Mouse (Mus musculus) heart, postnatal 0 days (tissue): Measurements from ENCODE around the gene Gpatch2. TPM values are rescaled to one million over a fixed set of nuclear protein-coding genes. Genes with fewer than 3 reads are reported as not detected.

Source experiments
- ATAC-seq: fragments of 200-750 bp; cut with Nextera tagmentation; 2 replicates; pipeline ENCODE4 v1.8.0; 2017; ENCODE audit warnings: low read depth, moderate number of reproducible peaks, moderate library complexity; ENCODE audit not compliant: insufficient read depth
- DNase-seq: peaks from one replicate; pipeline ENCODE4 v3.0.0-alpha.2; 2016; ENCODE audit warnings: low spot score
- H3K27ac ChIP-seq: fragments of 300-500 bp; sonication (generic); 2 replicates; pipeline ENCODE4 v1.5.1; 2014; ENCODE audit warnings: low read depth, mild to moderate bottlenecking
- H3K27me3 ChIP-seq: fragments of 300-500 bp; sonication (generic); 2 replicates; pipeline ENCODE4 v1.6.1; 2014; ENCODE audit warnings: low read length, mixed read lengths; ENCODE audit not compliant: control insufficient read depth, insufficient read depth
- H3K36me3 ChIP-seq: fragments of 300-500 bp; sonication (generic); replicated peaks from 2 replicates; pipeline ENCODE4 v1.6.1; 2014; ENCODE audit warnings: low read length, mixed read lengths; ENCODE audit not compliant: control insufficient read depth, insufficient read depth
- H3K4me1 ChIP-seq: fragments of 300-500 bp; sonication (generic); 2 replicates; pipeline ENCODE4 v1.6.1; 2014; ENCODE audit warnings: antibody characterized with exemption; ENCODE audit not compliant: control insufficient read depth, insufficient read depth
- H3K4me2 ChIP-seq: fragments of 300-500 bp; sonication (generic); 2 replicates; pipeline ENCODE4 v1.6.1; 2014; ENCODE audit warnings: low read depth, mild to moderate bottlenecking, low read length, moderate library complexity
- H3K4me3 ChIP-seq: fragments of 300-500 bp; sonication (generic); 2 replicates; pipeline ENCODE4 v1.5.1; 2014; ENCODE audit warnings: low read depth, low read length
- H3K9ac ChIP-seq: fragments of 300-500 bp; sonication (generic); replicated peaks from 2 replicates; pipeline ENCODE4 v1.6.1; 2014; ENCODE audit warnings: low read depth, low read length, mixed read lengths
- H3K9me3 ChIP-seq: fragments of 300-500 bp; sonication (generic); replicated peaks from 2 replicates; pipeline ENCODE4 v1.6.1; 2016; ENCODE audit warnings: low read length; ENCODE audit not compliant: control insufficient read depth
- CTCF ChIP-seq: IDR thresholded peaks from 2 replicates; pipeline ENCODE4 v1.5.1; 2016; ENCODE audit warnings: antibody characterized with exemption, control low read depth, low read depth
- EP300 ChIP-seq: IDR thresholded peaks from 2 replicates; pipeline ENCODE4 v1.6.1; 2016; ENCODE audit warnings: antibody characterized with exemption, low read depth
- WGBS: fragments of 180-500 bp; shearing (Covaris S2); extraction: QIAGEN DNeasy Blood & Tissue Kit; methylation state at CpG from one replicate; pipeline ENCODE4 v1.1.7; 2014; 5-methylcytosine and 5-hydroxymethylcytosine counted together
- polyA plus RNA-seq: library from polyadenylated mRNA; unstranded; fragments of >200 nt; fragmentation: Nextera tagmentation; extraction: Ambion mirVana; gene quantifications from 2 replicates; pipeline ENCODE4 v1.2.1, GENCODE M21; 2015
- total RNA-seq: library from RNA; depleted of rRNA; stranded (reverse); fragments of >200 nt; gene quantifications from 2 replicates; pipeline ENCODE4 v1.2.3, GENCODE M21; 2014; ENCODE audit warnings: low replicate concordance; rRNA removed

Gene Gpatch2
- 9.2 and 11.8 TPM in 2 replicates for total RNA-seq
- polyA plus RNA-seq: 6.9 and 7.4 TPM in 2 replicates

DNA sequence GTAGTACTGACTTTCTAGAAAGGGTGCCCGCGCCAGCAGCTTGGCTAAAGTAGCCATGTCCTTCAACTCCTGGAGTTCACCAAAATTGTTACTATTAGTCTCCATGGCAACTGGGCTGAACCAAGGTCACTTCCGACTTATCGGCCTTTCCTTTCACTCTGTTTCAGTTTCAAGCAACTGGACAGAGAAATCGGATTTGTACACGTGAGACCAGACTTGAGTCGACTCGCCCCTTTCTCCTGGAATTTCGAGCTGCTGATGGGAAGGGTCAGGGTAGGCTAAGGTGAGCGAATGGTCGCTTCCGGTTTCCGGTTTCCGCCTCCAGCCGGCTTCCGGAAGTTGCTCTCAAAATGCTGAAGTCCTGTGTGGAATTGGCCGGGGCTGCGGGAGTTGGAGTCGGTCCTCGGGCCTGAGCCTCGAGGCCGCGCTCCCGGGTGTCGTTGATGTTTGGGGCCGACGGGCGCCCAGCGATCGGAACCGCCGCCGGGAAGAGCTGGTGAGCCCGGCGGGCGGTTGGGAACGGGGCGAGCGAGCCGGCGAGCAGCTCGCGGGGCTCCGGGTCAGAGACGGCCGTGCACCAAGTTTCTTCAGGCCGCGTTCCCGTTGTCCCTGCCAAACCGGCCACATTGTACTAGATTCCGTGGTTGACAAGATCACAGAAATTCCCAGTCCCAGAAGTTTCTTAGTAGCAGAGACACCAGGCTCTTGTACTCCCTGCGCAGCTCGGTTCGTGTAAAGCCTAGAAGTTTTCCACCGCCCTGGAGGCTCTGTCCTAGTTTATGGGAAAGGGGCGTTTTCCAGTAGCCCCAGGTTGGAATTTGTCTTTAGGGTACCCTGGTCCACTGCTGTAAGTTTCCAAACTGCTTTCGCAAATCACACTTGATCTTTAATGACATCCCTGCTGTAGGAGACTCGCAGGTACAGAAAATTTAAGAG is at the start of gene Gpatch2, which contains the start of gene Spata17:
Gene Gpatch2 (plus strand): TSS at position 328 of the 936 bp plus-strand sequence.
Gene Spata17 (minus strand): TSS at position 285 of the 936 bp plus-strand sequence.
- Histone ChIP-seq H3K27me3 (no peaks in the 10 kb centered on the region), H3K4me2 (peak within 1 kb of the TSS; percentile 75), H3K27ac (peak within 1 kb of the TSS; percentile 86), H3K36me3 (no peaks in the 10 kb centered on the region), H3K4me1 (no peaks in the 10 kb centered on the region), H3K9ac (peak within 1 kb of the TSS; percentile 90), H3K9me3 (no peaks in the 10 kb centered on the region), H3K4me3 (peak within 1 kb of the TSS; percentile 89)
- DNase-seq: peak; percentile 86
- ATAC-seq: peak; percentile 95
- 1% methylated on average over 58 of the region's 58 CpGs for WGBS
- TF ChIP-seq EP300 (no peak), CTCF (no peak)

DNA sequence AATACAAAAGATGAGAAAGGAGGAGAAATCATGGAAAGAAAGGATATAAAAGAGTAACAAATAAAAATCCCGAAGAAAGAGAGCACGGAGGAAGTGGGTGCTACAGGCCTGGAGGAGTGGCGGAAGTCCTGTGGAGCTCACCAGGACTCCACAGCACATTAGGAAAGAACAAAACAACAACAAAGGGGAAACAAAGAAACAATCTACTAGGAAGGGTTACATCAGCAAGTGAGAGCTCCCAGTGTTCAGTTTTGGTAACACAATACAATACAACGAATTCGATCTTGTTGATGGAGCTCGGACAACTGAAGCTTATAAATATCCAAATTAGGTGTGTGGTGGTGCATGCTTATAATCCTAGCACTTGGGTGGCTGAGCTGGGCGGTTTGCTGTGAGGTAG is 45.7 kb upstream of the Gpatch2 start:
- Histone ChIP-seq H3K27ac (no peak overlapping the region), H3K4me1 (no peaks in the 10 kb centered on the region), H3K4me3 (no peak overlapping the region), H3K27me3 (no peaks in the 10 kb centered on the region), H3K9me3 (no peaks in the 10 kb centered on the region), H3K36me3 (no peaks in the 10 kb centered on the region), H3K4me2 (no peak overlapping the region), H3K9ac (no peak overlapping the region)
- TF ChIP-seq CTCF (no peak), EP300 (no peak)
- DNase-seq: no peak
- ATAC-seq: no peak
- 65% methylated on average over 7 of the region's 7 CpGs for WGBS

DNA sequence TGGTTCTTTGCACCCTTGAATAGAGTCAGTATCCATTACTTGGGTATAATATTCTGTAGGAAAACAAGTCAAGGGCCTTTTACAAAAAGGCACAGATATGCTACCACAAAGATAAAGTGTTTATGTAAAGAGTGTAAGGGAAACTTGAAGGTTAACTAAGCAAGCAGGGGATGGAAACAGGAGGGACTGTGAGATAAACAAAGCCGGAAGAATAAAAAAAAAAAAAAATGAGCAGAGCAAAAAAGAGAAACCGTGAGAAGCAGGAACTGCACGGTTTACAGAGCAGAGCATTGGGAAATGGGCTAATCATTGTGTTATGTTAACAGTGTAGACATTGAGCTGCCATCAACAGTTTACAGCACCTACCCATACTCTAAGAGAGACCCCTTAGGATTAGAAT is 44.9 kb upstream of the Gpatch2 start:
- H3K27me3 ChIP-seq: no peaks in the 10 kb centered on the region
- H3K9me3 ChIP-seq: no peaks in the 10 kb centered on the region
- no peak for DNase-seq
- H3K9ac ChIP-seq: no peak overlapping the region
- H3K27ac ChIP-seq: no peak overlapping the region
- H3K4me3 ChIP-seq: no peak overlapping the region
- no peak for ATAC-seq
- TF ChIP-seq CTCF: no peak
- TF ChIP-seq EP300: no peak
- H3K36me3 ChIP-seq: no peaks in the 10 kb centered on the region
- no peaks in the 10 kb centered on the region for H3K4me1 ChIP-seq
- WGBS: 44% methylated on average over 3 of the region's 3 CpGs
- H3K4me2 ChIP-seq: no peak overlapping the region

DNA sequence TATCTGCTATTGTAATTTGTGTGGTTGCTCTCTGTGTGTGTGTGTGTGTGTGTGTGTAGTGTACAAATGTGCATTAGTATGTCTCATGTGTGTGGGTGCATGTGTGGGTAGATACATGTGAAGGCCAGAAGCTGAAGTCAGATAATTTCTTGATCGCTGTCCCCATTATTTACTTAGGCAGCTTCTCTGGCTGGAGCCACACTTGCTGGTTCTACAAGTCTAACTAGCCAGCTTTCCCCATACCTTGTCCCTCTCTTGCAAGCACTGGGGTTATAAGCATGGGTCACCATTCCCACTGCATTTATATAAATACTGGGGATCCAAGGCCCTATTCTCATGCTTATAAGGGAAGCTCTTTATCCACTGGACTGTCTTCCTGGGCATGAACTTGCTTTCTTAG is 39.3 kb upstream of the Gpatch2 start:
- Histone ChIP-seq H3K9ac (no peak overlapping the region), H3K9me3 (no peaks in the 10 kb centered on the region), H3K27ac (no peak overlapping the region), H3K4me1 (no peaks in the 10 kb centered on the region), H3K4me3 (no peak overlapping the region), H3K27me3 (no peaks in the 10 kb centered on the region), H3K36me3 (no peaks in the 10 kb centered on the region), H3K4me2 (no peak overlapping the region)
- ATAC-seq: no peak
- 93% methylated on average over 1 of the region's 1 CpGs for WGBS
- no peak for DNase-seq
- TF ChIP-seq CTCF (no peak), EP300 (no peak)

GRCm38 (mm10) chr1:187178546-187178945 is 36.8 kb upstream of the Gpatch2 start:
- Histone ChIP-seq H3K27me3 (no peaks in the 10 kb centered on the region), H3K4me2 (no peak overlapping the region), H3K27ac (no peak overlapping the region), H3K9ac (no peak overlapping the region), H3K4me1 (no peaks in the 10 kb centered on the region), H3K4me3 (no peak overlapping the region), H3K36me3 (no peaks in the 10 kb centered on the region), H3K9me3 (no peaks in the 10 kb centered on the region)
- DNase-seq (no peak), ATAC-seq (no peak)
- 67% methylated on average over 1 of the region's 1 CpGs for WGBS
- TF ChIP-seq CTCF: no peak
- no peak for TF ChIP-seq EP300
